Mouse (Mus musculus) heart, postnatal 0 days (tissue): ENCODE results near the gene Rufy1. TPM values are rescaled to one million over a fixed set of nuclear protein-coding genes. Genes with fewer than 3 reads are reported as not detected.

Experiments used
- ATAC-seq: fragments of 200-750 bp; cut with Nextera tagmentation; 2 replicates; pipeline ENCODE4 v1.8.0; 2017; ENCODE audit warnings: low read depth, moderate number of reproducible peaks, moderate library complexity; ENCODE audit not compliant: insufficient read depth
- DNase-seq: peaks from one replicate; pipeline ENCODE4 v3.0.0-alpha.2; 2016; ENCODE audit warnings: low spot score
- H3K27ac ChIP-seq: fragments of 300-500 bp; sonication (generic); 2 replicates; pipeline ENCODE4 v1.5.1; 2014; ENCODE audit warnings: low read depth, mild to moderate bottlenecking
- H3K27me3 ChIP-seq: fragments of 300-500 bp; sonication (generic); 2 replicates; pipeline ENCODE4 v1.6.1; 2014; ENCODE audit warnings: low read length, mixed read lengths; ENCODE audit not compliant: control insufficient read depth, insufficient read depth
- H3K36me3 ChIP-seq: fragments of 300-500 bp; sonication (generic); replicated peaks from 2 replicates; pipeline ENCODE4 v1.6.1; 2014; ENCODE audit warnings: low read length, mixed read lengths; ENCODE audit not compliant: control insufficient read depth, insufficient read depth
- H3K4me1 ChIP-seq: fragments of 300-500 bp; sonication (generic); 2 replicates; pipeline ENCODE4 v1.6.1; 2014; ENCODE audit warnings: antibody characterized with exemption; ENCODE audit not compliant: control insufficient read depth, insufficient read depth
- H3K4me2 ChIP-seq: fragments of 300-500 bp; sonication (generic); 2 replicates; pipeline ENCODE4 v1.6.1; 2014; ENCODE audit warnings: low read depth, mild to moderate bottlenecking, low read length, moderate library complexity
- H3K4me3 ChIP-seq: fragments of 300-500 bp; sonication (generic); 2 replicates; pipeline ENCODE4 v1.5.1; 2014; ENCODE audit warnings: low read depth, low read length
- H3K9ac ChIP-seq: fragments of 300-500 bp; sonication (generic); replicated peaks from 2 replicates; pipeline ENCODE4 v1.6.1; 2014; ENCODE audit warnings: low read depth, low read length, mixed read lengths
- H3K9me3 ChIP-seq: fragments of 300-500 bp; sonication (generic); replicated peaks from 2 replicates; pipeline ENCODE4 v1.6.1; 2016; ENCODE audit warnings: low read length; ENCODE audit not compliant: control insufficient read depth
- CTCF ChIP-seq: IDR thresholded peaks from 2 replicates; pipeline ENCODE4 v1.5.1; 2016; ENCODE audit warnings: antibody characterized with exemption, control low read depth, low read depth
- EP300 ChIP-seq: IDR thresholded peaks from 2 replicates; pipeline ENCODE4 v1.6.1; 2016; ENCODE audit warnings: antibody characterized with exemption, low read depth
- WGBS: fragments of 180-500 bp; shearing (Covaris S2); extraction: QIAGEN DNeasy Blood & Tissue Kit; methylation state at CpG from one replicate; pipeline ENCODE4 v1.1.7; 2014; 5-methylcytosine and 5-hydroxymethylcytosine counted together
- polyA plus RNA-seq: library from polyadenylated mRNA; unstranded; fragments of >200 nt; fragmentation: Nextera tagmentation; extraction: Ambion mirVana; gene quantifications from 2 replicates; pipeline ENCODE4 v1.2.1, GENCODE M21; 2015
- total RNA-seq: library from RNA; depleted of rRNA; stranded (reverse); fragments of >200 nt; gene quantifications from 2 replicates; pipeline ENCODE4 v1.2.3, GENCODE M21; 2014; ENCODE audit warnings: low replicate concordance

Rufy1 gene
- total and polyA plus RNA-seq, 2 experiments from 2014 or later, result 22.8 to 29.2 TPM

GRCm38 (mm10) chr11:50387697-50388096, 43.2 kb downstream of the Rufy1 start:
- Histone ChIP-seq H3K36me3 (peaks cover 62% of the 10 kb centered on the region), H3K27ac (no peak overlapping the region), H3K9me3 (no peaks in the 10 kb centered on the region), H3K27me3 (no peaks in the 10 kb centered on the region), H3K9ac (no peak overlapping the region), H3K4me2 (no peak overlapping the region), H3K4me3 (no peak overlapping the region), H3K4me1 (peaks cover 8% of the 10 kb centered on the region)
- DNase-seq (no peak), ATAC-seq (no peak)
- no peak for TF ChIP-seq CTCF
- TF ChIP-seq EP300, result no peak
- WGBS, result 71% methylated on average over 4 of the region's 4 CpGs

- no peak overlapping the region for H3K9ac ChIP-seq
- H3K4me1 ChIP-seq, result peaks cover 8% of the 10 kb centered on the region
- H3K4me2 ChIP-seq, result no peak overlapping the region
- H3K27me3 ChIP-seq, result no peaks in the 10 kb centered on the region
- TF ChIP-seq CTCF (no peak), EP300 (no peak)
- H3K36me3 ChIP-seq, result peaks cover 64% of the 10 kb centered on the region
- no peak overlapping the region for H3K27ac ChIP-seq
- DNase-seq, result no peak
- no peak for ATAC-seq
- H3K4me3 ChIP-seq, result no peak overlapping the region
- 74% methylated on average over 3 of the region's 3 CpGs for WGBS
- no peaks in the 10 kb centered on the region for H3K9me3 ChIP-seq
Observed at GRCm38 (mm10) chr11:50387167-50387679, 43.7 kb downstream of the Rufy1 start.

DNA sequence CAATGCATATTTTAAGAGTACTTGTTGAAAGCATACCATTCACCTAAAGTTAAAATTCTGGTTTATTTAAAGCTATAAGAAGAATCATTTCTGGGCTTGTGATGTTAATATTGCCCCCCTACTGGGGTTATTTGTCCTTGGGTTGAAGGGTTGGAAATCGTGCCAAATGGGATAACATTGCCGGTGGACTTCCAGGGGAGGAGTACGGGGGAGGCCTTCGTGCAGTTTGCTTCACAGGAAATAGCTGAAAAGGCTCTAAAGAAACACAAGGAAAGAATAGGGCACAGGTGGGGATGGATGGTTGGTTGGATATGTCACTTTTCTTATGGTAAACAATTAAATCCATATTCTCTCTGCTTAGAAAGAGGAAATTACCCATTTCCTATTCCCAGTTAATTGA, 49.6 kb downstream of the Rufy1 start:
- TF ChIP-seq EP300 (no peak), CTCF (no peak)
- DNase-seq, result no peak
- Histone ChIP-seq H3K9me3 (no peaks in the 10 kb centered on the region), H3K4me2 (peak overlapping the region; percentile 40), H3K36me3 (peaks cover 45% of the 10 kb centered on the region), H3K27me3 (no peaks in the 10 kb centered on the region), H3K4me1 (peaks cover 20% of the 10 kb centered on the region), H3K9ac (no peak overlapping the region), H3K27ac (no peak overlapping the region), H3K4me3 (peak overlapping the region; percentile 14)
- ATAC-seq, result no peak
- 6% methylated on average over 4 of the region's 4 CpGs for WGBS

GRCm38 (mm10) chr11:50379023-50379752, 51.7 kb downstream of the Rufy1 start:
- H3K27ac ChIP-seq, result no peak overlapping the region

DNA sequence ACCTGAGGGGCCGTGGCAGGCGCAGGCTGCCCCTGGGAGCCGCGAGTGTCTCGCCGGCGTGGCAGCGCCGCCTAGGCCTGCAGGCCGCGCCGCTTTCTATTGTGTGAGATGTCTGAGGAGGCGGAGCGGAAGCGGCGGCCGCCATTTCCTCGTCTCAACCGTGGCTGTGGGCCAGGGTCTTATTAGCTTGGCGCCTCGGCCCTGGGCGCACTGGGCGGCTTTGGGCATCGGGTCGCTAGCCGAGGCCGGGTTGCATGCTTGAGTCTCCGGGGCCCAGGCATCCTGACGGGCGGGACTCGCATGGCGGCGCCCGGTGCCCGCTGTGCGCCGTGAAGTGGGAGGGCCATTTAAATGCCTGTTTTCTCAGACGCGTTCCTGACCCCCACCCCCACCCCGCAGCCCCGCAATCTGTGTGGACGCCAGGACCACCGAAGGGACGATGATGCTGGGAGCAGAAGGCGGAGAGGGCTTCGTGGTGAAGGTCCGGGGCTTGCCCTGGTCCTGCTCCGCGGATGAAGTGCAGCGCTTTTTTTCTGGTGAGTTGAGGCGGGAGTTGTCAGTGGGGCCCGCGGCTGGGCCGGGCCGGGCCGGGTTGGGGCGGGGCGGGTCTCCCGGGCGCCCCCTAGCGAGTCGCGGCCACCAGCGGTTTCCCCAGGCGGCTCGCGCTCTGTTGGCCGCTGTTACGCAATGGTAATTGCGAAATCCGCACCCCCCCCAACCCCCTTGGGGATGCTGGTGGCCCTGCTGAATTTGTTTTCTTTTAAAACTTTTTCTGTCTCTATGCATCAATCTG, 52.8 kb downstream of the Rufy1 start:
- Histone ChIP-seq H3K27ac (peak overlapping the region; percentile 100), H3K9me3 (no peaks in the 10 kb centered on the region), H3K4me3 (peak overlapping the region; percentile 95), H3K9ac (peak overlapping the region; percentile 96), H3K4me2 (peak overlapping the region; percentile 75), H3K4me1 (peaks cover 23% of the 10 kb centered on the region), H3K27me3 (no peaks in the 10 kb centered on the region), H3K36me3 (peaks cover 25% of the 10 kb centered on the region)
- DNase-seq, result peak; percentile 82
- peak; percentile 77 for ATAC-seq
- peak; percentile 42 for TF ChIP-seq CTCF
- peak; percentile 47; the same call in 1 of the 2 replicates for TF ChIP-seq EP300
- WGBS, result under 1% methylated on average over 70 of the region's 71 CpGs

More at GRCm38 (mm10) chr11:50379023-50379752, 51.7 kb downstream of the Rufy1 start:
- TF ChIP-seq CTCF, result no peak
- no peak for TF ChIP-seq EP300
- H3K36me3 ChIP-seq, result peaks cover 32% of the 10 kb centered on the region
- H3K9ac ChIP-seq, result peak overlapping the region; percentile 96
- H3K4me2 ChIP-seq, result peak overlapping the region; percentile 75
- WGBS, result 51% methylated on average over 12 of the region's 12 CpGs
- H3K4me1 ChIP-seq, result peaks cover 23% of the 10 kb centered on the region
- ATAC-seq, result no peak
- peak overlapping the region; percentile 95 for H3K4me3 ChIP-seq
- no peaks in the 10 kb centered on the region for H3K9me3 ChIP-seq
- H3K27me3 ChIP-seq, result no peaks in the 10 kb centered on the region
- DNase-seq, result no peak
